ENCODE assay signal across 8 mouse cellular contexts in the genomic region with DNA sequence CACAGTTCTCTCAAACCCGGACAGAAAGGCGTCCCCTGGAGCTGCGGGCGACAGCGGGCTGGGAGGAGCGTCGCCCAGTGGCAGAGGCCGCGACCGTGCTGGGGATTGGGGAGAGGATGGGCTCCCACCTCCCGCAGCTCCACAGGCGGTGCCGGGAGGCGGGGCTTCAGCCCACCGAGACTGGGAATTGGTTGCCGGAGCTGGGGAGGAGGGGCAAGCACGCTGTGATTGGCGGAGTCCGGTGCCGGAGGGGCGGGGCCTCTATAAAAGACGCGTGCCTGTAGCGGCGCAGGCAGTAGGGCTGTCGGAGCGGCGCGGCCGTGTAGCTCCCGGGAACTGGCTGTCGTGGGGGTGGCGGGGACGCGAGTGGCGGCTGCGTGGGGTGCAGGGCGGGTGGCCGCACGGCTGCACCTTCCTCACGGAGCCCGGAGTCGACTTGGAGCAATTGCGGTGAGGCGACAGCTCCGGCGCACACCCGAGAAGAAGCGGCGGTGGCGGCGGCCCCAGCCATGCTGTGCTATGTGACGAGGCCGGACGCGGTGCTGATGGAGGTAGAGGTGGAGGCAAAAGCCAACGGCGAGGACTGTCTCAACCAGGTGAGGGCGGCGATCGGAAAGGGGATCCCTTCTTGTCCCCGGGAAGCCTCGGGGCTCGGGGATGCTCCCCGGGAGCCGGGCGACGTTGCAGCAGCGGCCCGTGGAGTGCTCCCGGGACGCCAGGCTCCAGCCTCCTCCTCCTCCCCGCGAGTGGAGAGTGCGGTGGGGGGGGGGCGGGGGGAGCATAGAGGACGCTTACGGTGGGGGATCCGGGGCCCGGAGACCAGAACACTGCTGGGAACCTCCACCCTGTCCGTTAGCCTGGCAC. TPM values are rescaled to one million over a fixed set of nuclear protein-coding genes. Genes with fewer than 3 reads are reported as not detected.
DNase-seq lines count a peak whose midpoint lies in the region; ATAC-seq lines count a peak whose summit lies in the region.

Mylip (plus strand) TSS at position 295 of the 864 bp plus-strand sequence.

- ATAC-seq in megakaryocyte, adult 5-6 weeks (ENCODE audit: poor library complexity, severe bottlenecking), result peak; percentile 91

- DNase-seq in adrenal gland, adult (ENCODE audit: inconsistent age in 2 of 2, low spot score in 1 of 2), result peak; percentile 99
- peak; percentile 97 for DNase-seq in embryo, embryonic 10 days (ENCODE audit: low spot score)
- peak; percentile 97 for DNase-seq in gastrocnemius, postnatal 10 days
- DNase-seq in induced T-regulatory cell, adult 2 months (ENCODE audit: low read depth), result peak; percentile 98
- peak; percentile 93 to 97 for DNase-seq in left cerebral cortex, adult 8-10 months (ENCODE audit: low spot score in 2 of 2)
- peak; percentile 99 for DNase-seq in right cerebral cortex, adult 18-20 months
- peak; percentile 99 for DNase-seq in urinary bladder, adult 2 months (ENCODE audit: low spot score)

RNA-seq across cellular contexts. Expression of gene Mylip, which starts in this region (rescaled TPM):
- 1 to 10 TPM; 9.5 to 9.6 TPM for total RNA-seq in gastrocnemius, postnatal 10 days (2021)
- 10 to 100 TPM; 12.6 to 19.8 (median 15.1) TPM for total RNA-seq in left cerebral cortex, adult 8-10 months (2022)
- 16.3 and 17.2 TPM in 2 replicates for total RNA-seq in megakaryocyte, adult 5-6 weeks (2015)
- 11.9 and 18.7 TPM in 2 replicates for total RNA-seq in megakaryocyte, adult 5-6 weeks (2017)
- 52.5 and 60.9 TPM in 2 replicates for polyA plus RNA-seq in urinary bladder, adult 2 months (2012; rRNA removed)

Comparison
In these comparisons a context has a peak if more than half of its experiments do, and no peak if none do; other contexts are left out.
1. Peak in every context shown above with its lines: DNase-seq and ATAC-seq.